Mouse (Mus musculus) urinary bladder, postnatal 14 days (tissue): Measurements from ENCODE around the gene Pdf.
"Not testable (repeated sequence)": the region's sequence is repeated elsewhere in the genome, so short reads cannot be mapped to it uniquely, and the experiment has no call there.

ENCODE experiments used
- DNase-seq: peaks from one replicate; pipeline ENCODE4 v3.0.0; 2021; ENCODE audit warnings: low spot score

Pdf gene

GRCm38 (mm10) chr8:107036626-107037025, 11.8 kb downstream of the Pdf start:
- no peak for DNase-seq

GRCm38 (mm10) chr8:107035641-107036040, 12.8 kb downstream of the Pdf start:
- DNase-seq, result no peak

GRCm38 (mm10) chr8:107033609-107034008, 14.8 kb downstream of the Pdf start:
- DNase-seq, result not testable (repeated sequence)

- no peak for DNase-seq
Measured at GRCm38 (mm10) chr8:107031577-107032090, 16.8 kb downstream of the Pdf start.

GRCm38 (mm10) chr8:107030650-107031576, 17.5 kb downstream of the Pdf start, which contains the start of gene Vps4a:
Gene Vps4a (plus strand): TSS chr8:107031222.
- DNase-seq, result peak; percentile 97

- DNase-seq, result no peak
Measured at GRCm38 (mm10) chr8:107030058-107030457, 18.4 kb downstream of the Pdf start.

- DNase-seq, result no peak
Measured at GRCm38 (mm10) chr8:107029310-107029709, 19.1 kb downstream of the Pdf start.

GRCm38 (mm10) chr8:107023479-107023878, 24.9 kb downstream of the Pdf start:
- no peak for DNase-seq

GRCm38 (mm10) chr8:107014915-107015314, 33.5 kb downstream of the Pdf start:
- no peak for DNase-seq

- no peak for DNase-seq
Measured at GRCm38 (mm10) chr8:107012666-107013065, 35.7 kb downstream of the Pdf start.

GRCm38 (mm10) chr8:107007795-107008194, 40.6 kb downstream of the Pdf start:
- DNase-seq, result no peak

GRCm38 (mm10) chr8:107002532-107002931, 45.9 kb downstream of the Pdf start:
- peak; percentile 96 for DNase-seq

- DNase-seq, result peak; percentile 34
Measured at GRCm38 (mm10) chr8:106999068-106999467, 49.3 kb downstream of the Pdf start.

GRCm38 (mm10) chr8:106997416-106997815, 51.0 kb downstream of the Pdf start:
- DNase-seq, result no peak

- not testable (repeated sequence) for DNase-seq
Measured at GRCm38 (mm10) chr8:106996339-106996738, 52.1 kb downstream of the Pdf start.
